Mouse (Mus musculus): Measurements from ENCODE around the gene Tsr3.
"Not testable (repeated sequence)": the region's sequence is repeated elsewhere in the genome, so short reads cannot be mapped to it uniquely, and the experiment has no call there.

The Tsr3 gene

GRCm38 (mm10) chr17:25239695-25240636, at the start of gene Tsr3, which contains the start of gene Gnptg:
Gene Tsr3 (plus strand): TSS chr17:25240170.
Gene Gnptg (minus strand): TSS chr17:25240124.
- in situ Hi-C loops (cut with MboI; ENCODE audit: low sequenced_read_pairs): no loop called here

DNA sequence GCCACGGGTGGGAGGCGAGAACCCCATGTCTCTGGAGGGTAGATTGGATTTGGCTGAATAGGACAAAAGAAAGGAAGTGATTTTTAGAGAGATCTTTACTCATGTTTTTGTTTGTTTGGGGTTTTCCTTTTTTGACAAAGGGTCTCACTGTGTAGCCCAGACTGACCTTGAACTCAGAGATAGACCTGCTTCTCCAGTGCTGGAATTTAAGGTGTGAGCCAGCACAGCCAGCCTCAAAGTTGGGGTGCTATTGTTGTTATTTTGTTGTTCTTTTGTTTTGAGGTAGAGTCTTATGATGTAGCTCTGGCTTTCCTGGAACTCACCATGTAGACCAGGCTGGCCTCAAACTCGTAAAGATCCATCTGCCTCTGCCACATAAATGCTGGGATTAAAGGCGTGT, 37.6 kb upstream of the Tsr3 start:
- in situ Hi-C loops (cut with MboI; ENCODE audit: low sequenced_read_pairs): no loop called here

DNA sequence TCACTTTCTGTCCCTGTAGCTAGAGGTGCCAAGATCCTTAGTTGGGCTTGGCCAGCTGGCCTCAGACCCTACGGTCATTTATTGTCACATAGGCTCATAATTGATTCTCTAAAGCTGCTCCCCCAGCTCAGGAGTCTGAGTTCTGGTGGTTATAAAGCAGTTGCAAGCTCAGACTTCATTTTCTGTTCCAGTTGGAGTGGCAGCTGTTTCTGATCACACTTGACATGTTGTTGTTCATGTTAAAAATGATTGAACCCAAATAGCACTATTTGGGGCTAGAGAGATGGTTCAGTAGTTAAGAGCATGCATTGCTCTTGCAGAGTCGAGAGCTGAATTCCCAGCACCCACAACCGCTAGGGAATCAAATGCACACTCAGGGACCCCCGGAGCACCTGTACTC, 30.0 kb upstream of the Tsr3 start:
- in situ Hi-C loops (cut with MboI; ENCODE audit: low sequenced_read_pairs): no loop called here

GRCm38 (mm10) chr17:25210680-25211466, 29.1 kb upstream of the Tsr3 start:
- in situ Hi-C loops (cut with MboI; ENCODE audit: low sequenced_read_pairs): no loop called here

GRCm38 (mm10) chr17:25211705-25212104, 28.3 kb upstream of the Tsr3 start:
- in situ Hi-C loops (cut with MboI; ENCODE audit: low sequenced_read_pairs): no loop called here

DNA sequence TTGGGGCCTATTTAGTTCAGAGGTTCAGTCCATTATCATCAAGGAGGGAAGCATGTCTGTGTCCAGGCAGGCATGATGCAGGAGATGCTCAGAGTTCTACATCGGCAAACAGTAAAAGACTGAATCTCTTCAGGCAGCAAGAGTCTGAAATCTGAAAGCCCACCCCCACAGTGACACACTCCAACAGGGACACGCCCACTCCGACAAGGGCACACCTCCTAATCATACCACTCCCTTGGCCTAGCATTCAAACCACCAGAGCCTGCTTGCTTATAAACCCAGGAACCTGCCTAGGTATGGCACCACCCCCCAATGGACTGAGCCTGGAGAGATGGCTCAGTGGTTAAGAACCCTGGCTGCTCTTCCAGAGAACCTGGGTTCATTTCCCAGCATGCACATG, 24.5 kb upstream of the Tsr3 start:
- in situ Hi-C loops (cut with MboI; ENCODE audit: low sequenced_read_pairs): no loop called here

DNA sequence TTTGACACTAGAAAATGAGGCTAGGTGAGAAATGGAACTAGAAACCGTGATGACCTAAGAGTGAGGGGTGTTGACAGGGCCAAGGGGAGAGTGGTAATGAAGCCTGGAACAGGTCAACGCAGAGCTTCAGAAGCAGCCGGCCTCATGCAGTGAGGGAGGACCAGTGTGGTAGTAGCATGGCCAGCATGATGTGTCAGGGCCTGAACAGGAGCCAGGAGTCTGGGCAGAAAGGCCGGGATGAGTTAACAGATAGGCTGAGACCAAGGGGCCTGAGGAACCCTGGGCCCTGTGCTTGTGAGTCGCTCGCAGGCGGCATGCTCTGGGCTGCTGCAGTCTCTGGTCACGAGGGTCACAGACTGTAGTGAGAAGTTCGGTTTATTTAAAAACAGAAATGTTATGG, 21.0 kb upstream of the Tsr3 start:
- in situ Hi-C loops (cut with MboI; ENCODE audit: low sequenced_read_pairs): no loop called here

DNA sequence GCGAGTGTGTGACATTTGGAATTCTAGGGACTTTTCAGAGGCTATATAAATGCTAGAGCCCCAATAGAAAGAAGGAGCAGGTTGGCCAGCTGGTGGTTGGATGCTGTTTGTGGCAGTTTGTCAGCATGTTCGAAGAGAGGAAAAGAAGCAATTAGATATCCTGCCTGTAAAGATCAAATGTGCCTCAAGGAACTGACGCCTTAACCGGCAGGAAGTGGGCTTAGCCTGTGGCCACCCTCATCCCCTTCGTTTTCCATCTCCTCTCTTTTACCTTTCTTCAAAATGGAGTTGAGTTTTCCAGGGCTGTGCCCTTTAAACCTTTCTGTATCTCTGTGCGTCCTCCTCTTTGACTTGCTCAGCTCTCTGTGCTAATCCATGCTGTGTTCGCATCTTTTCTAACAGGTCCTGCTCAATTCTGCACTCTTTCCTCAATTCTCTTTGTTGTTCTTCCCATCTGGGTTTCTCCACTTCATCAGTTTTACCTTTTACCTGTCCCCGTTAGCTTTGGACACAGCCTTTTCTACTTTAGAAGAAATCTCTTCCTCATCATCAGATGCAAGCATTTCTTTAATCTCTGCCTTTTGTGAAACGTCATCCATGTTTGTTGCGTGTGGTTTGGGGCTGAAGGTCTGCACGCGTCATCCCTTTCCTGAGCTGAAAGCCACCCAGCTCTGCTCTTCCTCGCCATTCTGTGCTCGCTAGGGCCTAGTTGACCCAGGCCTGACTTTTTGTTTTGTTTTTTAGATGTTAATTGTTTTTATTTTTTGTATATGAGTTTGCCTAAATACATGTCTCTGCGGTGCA, 20.3 kb upstream of the Tsr3 start:
- in situ Hi-C loops (cut with MboI; ENCODE audit: low sequenced_read_pairs): no loop called here

GRCm38 (mm10) chr17:25220746-25221145, 19.2 kb upstream of the Tsr3 start:
- in situ Hi-C loops (cut with MboI; ENCODE audit: low sequenced_read_pairs): no loop called here

DNA sequence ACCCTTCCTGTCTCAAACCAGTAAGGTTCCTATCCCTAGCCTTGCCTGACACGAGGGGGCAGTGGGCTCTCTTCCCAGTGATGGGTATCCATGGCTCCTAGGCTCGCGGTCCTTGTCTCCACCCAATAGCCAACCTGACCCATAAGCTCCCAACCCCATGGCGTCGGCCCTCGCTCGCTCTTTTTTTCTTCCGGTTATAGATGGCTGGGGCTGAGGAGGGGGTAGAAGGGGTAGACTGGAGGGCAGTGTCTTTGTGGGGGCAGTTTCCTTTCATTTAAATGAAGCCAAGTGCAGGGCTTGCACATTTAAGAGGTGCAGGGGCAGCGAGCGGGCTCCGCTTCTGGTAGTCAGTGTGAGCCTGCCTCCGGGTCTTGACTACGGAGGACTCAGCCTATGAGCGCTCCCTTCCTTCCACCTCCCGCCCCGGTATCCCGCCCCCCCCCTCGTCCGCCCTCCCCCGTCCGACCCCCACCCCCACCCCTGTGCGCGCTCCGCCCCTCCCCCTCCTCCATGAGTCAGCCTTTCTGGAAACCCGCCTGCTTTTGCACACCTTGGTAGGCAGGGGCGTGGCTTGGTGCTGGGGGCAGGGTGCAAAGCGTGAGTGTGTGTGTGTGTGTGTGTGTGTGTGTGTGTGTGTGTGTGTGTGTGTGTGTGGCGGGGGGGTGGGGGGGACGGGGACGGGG, 18.0 kb upstream of the Tsr3 start:
- in situ Hi-C loops (cut with MboI; ENCODE audit: low sequenced_read_pairs): no loop called here

- in situ Hi-C loops (cut with MboI; ENCODE audit: low sequenced_read_pairs): not testable (repeated sequence)
Measured at GRCm38 (mm10) chr17:25222504-25222940, 17.4 kb upstream of the Tsr3 start.

- in situ Hi-C loops (cut with MboI; ENCODE audit: low sequenced_read_pairs): no loop called here
Measured at GRCm38 (mm10) chr17:25222951-25223601, 16.9 kb upstream of the Tsr3 start.

DNA sequence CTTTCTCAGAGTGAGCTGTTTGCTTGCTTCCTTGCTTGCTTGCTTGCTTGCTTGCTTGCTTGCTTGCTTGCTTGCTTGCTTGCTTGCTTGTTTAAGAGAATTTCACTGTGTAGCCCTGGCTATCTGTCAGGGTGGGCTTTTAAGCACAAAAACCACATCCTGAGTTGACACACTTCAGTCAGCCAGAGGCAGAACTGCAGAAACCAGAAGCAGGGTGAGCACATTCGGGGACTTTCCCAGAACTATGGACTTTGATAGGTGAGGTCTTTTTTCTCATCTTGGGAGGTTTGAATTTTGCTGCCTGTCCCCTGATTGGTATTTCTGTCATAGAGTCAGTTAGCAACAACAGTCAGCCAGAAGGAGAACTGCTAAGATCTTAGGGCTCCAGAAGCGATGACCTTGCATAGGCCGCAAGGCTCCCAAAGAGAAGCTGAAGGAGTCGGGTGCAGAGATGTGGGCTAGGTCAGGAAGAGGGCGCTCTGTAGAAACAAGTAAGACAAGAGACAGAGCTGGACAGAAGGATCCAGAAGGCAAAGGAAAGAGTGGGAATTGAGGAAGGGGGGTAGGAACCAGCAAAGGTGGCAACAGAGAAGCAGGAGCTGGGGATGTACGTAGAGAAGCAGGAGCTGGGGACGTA, 15.3 kb upstream of the Tsr3 start:
- in situ Hi-C loops (cut with MboI; ENCODE audit: low sequenced_read_pairs): no loop called here

- in situ Hi-C loops (cut with MboI; ENCODE audit: low sequenced_read_pairs): no loop called here
Measured at GRCm38 (mm10) chr17:25225659-25226058, 14.3 kb upstream of the Tsr3 start.

GRCm38 (mm10) chr17:25227991-25228390, 12.0 kb upstream of the Tsr3 start:
- in situ Hi-C loops (cut with MboI; ENCODE audit: low sequenced_read_pairs): no loop called here

DNA sequence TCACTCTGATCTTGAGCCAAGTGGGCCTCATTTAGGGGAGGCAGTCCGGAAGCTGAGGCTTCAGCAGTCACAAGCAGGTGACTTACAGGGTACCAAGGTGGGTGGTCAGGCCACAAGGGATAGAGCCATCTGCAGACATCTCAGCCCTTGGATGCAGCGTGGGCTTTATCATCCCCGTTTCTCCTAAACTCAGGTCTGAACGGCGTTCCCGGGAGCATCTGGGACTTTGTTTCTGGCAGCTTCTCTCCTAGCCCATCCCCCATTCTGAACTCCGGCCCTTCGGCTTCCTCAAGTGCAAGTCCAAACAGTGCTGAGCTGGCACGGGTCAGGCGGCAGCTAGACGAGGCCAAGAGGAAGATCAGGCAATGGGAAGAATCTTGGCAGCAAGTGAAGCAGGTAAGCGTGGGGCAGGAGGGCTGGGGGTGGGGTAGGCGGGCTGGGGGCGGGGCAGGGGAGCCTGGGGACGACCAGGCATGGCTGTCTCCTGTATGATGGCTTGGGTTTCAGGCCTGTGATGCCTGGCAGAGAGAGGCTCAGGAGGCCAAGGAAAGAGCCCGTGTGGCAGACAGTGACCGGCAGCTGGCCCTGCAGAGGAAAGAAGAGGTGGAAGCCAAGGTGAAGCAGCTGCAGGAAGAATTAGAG, 9.8 kb upstream of the Tsr3 start:
- in situ Hi-C loops (cut with MboI; ENCODE audit: low sequenced_read_pairs): not testable (repeated sequence)

DNA sequence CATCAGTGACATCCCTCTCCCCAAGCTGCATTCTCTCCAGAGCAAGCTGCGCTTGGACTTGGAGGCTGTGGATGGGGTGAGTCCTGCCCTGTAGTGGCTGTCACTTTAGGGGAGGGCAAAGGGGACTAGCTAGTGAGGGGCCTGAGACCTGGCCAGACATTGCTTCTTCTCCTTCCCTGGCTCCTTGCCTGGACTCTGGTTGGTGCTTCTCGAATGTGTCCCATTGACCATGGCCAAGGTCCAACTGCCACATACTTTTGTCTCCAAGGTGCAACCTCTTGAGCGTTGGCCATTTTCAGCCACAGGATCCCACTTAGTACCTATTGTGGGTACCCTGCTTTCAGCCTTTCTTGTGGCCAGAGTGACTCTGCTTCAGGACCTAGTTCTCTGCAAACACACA, 9.3 kb upstream of the Tsr3 start:
- in situ Hi-C loops (cut with MboI; ENCODE audit: low sequenced_read_pairs): no loop called here

GRCm38 (mm10) chr17:25231621-25232020, 8.3 kb upstream of the Tsr3 start:
- in situ Hi-C loops (cut with MboI; ENCODE audit: low sequenced_read_pairs): not testable (repeated sequence)

DNA sequence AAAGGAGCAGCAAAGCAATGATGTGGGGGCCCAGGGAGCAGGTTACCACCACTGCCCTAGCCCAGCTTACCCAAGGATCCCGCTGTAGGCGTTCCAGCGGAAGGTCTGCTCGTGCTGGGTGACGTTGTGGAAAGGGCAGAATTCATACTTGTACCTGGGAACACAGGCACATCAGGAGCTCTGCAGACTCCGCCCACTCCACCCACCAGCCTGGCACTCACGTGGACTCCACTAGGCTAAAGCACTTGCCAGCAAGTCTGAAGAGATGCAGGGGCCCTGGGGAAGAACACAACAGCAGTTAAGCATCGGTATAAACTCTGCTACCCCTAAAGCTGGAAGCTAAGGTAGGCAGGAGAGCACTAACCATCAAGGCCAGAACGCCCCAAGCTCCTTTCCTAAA, 4.3 kb upstream of the Tsr3 start:
- in situ Hi-C loops (cut with MboI; ENCODE audit: low sequenced_read_pairs): no loop called here
